Mouse (Mus musculus) left cerebral cortex, adult 9 months (tissue): ENCODE measurements around the gene Srp14.

Experiments used
- DNase-seq, 2 experiments: peaks; one replicate each; pipeline ENCODE4 v3.0.0; 2022; ENCODE audit warnings: low spot score in 2 of 2

Gene Srp14

GRCm38 (mm10) chr2:118431589-118431988 is 47.9 kb downstream of the Srp14 start:
- no peak for DNase-seq

- DNase-seq, result no peak
These were observed 48.9 kb downstream of the Srp14 start for GRCm38 (mm10) chr2:118430630-118431029.

- no peak for DNase-seq
These were observed 50.2 kb downstream of the Srp14 start for GRCm38 (mm10) chr2:118429297-118429696.

- no peak for DNase-seq
These were observed 51.2 kb downstream of the Srp14 start for GRCm38 (mm10) chr2:118428296-118428695.
